Mouse (Mus musculus): ENCODE data around the gene Smc6. TPM values are rescaled to one million over a fixed set of nuclear protein-coding genes. Genes with fewer than 3 reads are reported as not detected.
A peak's percentile ranks its signal among the peaks of the same experiment; 100 is the strongest.

Smc6 gene
- total RNA-seq, 4 experiments from 2014 or later = 31.8 to 42.7 (median 35.9) TPM

- no peak for DNase-seq (ENCODE audit: low spot score)
These were observed 15.9 kb downstream of the Smc6 start for GRCm38 (mm10) chr12:11281584-11281983.

- no peak for DNase-seq (ENCODE audit: low spot score)
These were observed 20.7 kb downstream of the Smc6 start for GRCm38 (mm10) chr12:11286382-11286781.

- DNase-seq (ENCODE audit: low spot score) = no peak
These were observed 35.2 kb downstream of the Smc6 start for GRCm38 (mm10) chr12:11300858-11301257.

DNA sequence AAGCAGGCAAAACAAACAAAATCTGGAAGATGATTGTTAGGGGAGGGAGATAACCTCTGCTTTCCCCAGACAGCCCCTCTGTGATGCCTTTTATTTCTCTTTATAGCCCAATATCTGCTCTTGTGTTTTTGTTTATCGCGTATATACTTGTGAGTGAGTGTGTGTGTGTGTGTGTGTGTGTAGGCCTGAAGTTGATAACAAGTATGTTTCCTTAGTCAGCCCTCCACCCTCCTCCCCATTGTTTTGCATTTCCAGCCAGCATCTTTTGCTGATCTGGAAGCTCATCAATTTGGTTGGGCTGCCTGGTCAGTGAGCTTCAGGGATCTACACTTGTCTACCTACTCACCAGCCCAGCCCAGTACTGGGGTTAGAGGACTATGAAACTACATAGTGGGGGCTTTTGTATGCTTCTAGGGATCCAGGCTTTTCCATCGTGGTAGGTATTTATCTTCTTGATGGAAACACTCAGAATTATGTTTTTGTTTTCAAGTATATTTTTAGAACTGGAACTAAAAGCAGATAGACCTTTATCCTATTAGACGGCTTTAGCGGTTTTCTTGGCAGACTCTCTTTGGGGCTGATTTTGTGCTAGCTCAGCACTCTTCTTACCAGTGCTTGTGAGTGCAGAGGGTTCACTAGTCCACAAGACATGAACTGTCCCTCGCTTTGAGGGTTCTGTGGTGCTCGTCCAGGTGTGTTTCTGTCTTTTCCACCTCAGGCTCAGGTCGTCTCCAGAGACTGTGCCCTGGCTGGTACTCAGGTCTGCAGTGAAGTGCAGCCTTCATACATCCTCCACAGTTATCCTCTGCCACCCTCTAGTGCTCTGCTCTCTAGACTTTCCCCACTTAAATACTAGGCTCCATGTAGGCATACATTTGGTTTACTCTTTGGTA is 41.3 kb downstream of the Smc6 start:
- DNase-seq (ENCODE audit: low spot score) = no peak

DNA sequence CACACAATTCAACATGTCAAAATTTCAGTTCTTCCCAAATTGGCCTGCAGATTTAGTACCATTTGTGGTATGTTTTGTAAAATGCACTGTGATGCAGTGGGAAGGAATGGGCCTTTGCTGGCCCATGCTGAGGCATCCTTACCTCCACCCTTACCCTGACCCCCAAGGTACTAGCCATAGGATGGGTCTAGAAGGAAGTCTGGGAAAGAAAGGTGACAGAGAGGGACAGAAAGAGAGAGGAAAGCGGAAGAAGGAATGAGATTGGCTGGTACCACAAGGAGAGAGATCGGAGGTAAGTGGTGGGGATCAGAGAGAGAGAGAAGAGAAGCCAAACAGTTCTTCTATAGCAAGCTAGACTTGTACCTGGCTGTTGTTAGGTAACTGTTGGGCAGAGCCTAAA is 45.4 kb downstream of the Smc6 start:
- no peak for DNase-seq (ENCODE audit: low spot score)

- DNase-seq (ENCODE audit: low spot score) = no peak
These were observed 48.2 kb downstream of the Smc6 start for GRCm38 (mm10) chr12:11313840-11314239.

GRCm38 (mm10) chr12:11317671-11318070 is 52.0 kb downstream of the Smc6 start:
- DNase-seq (ENCODE audit: low spot score) = no peak

DNA sequence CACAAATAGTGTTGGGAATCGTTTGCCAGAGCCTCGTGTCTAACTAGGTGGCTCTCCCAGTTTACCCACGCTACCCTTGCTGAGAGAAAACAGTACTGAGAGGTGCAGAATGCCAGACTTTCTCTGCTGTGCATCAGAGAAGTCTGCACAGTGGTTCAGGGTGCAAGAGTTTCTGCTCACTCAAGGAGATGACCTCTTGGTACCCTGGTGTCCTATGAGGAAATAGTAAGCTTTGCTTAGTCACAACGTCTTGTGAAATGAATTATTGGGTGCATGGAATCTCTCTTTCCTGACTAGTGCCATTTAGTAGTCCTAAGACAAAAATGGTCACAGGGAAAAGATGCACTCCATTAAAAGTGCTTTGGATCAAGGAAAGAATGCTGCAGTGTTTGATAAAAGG is 58.8 kb downstream of the Smc6 start:
- no peak for DNase-seq (ENCODE audit: low spot score)

DNA sequence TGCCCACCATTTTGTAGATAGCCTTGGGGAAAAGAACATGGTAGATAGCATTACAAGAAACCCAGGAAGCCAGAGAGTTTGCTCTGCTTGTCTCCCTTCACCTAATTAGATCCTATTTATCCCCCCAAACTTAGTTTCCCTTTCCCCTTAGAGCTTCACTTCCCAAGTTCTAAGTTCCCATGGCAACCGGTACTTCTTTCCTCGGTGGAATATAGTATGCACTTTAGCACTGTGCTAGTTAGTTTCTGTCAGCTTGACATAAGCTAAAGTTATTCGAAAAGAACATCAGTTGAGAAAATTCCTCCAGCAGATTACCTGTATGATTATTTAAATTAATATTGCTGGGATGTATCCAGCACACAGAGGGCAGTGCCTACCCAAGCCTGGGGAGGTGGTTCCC is 60.8 kb downstream of the Smc6 start:
- DNase-seq (ENCODE audit: low spot score) = no peak

- DNase-seq (ENCODE audit: low spot score) = peak; percentile 41
These were observed 71.2 kb downstream of the Smc6 start for GRCm38 (mm10) chr12:11336845-11337244.

DNA sequence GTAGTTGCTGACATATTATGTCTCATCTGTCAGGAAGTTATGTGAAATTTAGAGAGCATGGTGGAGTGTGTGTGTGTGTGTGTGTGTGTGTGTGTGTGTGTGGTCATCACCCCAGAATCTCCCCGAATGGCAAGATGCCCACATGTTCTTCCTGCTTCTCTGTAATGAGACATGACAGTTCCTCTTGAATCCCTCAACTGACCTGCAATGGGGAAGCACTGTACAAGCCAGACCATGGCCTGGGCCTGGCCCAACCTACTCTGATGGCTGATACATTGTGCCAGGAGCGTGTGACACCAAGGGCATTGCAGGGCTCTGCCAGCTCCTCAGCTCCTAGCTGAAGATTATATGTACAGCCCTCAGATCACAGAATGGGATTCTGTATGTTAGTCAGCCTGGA is 72.6 kb downstream of the Smc6 start:
- DNase-seq (ENCODE audit: low spot score) = peak; percentile 11

DNA sequence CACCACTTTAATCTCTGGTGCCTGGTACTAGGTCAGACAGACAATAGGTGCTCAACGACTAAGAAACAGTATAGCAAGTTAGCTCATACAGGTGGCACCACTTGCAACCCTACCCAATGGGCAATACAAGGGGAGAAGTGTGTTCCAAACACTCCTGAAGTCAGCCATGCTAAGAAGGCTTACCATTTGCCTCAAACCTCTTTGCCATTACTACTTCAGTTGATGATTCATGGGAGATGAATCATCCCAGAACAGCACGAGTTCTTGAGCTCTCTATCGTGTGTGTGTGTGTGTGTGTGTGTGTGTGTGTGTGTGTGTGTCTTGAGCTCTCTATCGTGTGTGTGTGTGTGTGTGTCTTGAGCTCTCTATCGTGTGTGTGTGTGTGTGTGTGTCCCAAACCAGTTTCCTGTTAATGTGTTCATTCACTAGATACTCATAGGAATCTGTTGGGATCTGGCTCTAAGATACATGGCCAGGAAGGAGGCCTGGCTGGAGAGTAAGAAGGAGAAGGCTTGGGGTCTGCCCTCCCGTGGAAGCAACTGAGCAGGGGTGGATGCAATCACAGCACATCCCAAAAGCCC is 76.4 kb downstream of the Smc6 start:
- no peak for DNase-seq (ENCODE audit: low spot score)

DNA sequence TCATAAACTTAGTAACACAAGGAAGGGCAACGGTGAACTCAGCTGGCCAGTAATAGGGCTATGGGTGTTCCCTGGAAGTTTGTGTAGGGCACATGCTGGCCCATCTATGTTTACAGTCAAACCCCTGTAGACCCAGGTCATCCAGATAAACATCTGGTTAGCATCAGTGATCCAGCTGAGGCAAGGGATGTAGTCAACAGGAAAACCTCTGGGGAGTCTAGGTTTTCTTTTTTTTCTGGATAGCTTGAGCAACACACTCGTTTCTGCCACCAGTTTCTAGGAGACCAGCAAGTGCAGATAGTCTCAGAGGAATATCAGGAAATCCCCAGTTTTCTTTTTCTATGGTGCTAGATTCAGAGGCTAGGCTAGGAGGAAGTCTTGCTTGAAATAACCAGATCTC is 80.3 kb downstream of the Smc6 start:
- DNase-seq (ENCODE audit: low spot score) = peak; percentile 16

GRCm38 (mm10) chr12:11348423-11348822 is 82.7 kb downstream of the Smc6 start:
- no peak for DNase-seq (ENCODE audit: low spot score)

DNA sequence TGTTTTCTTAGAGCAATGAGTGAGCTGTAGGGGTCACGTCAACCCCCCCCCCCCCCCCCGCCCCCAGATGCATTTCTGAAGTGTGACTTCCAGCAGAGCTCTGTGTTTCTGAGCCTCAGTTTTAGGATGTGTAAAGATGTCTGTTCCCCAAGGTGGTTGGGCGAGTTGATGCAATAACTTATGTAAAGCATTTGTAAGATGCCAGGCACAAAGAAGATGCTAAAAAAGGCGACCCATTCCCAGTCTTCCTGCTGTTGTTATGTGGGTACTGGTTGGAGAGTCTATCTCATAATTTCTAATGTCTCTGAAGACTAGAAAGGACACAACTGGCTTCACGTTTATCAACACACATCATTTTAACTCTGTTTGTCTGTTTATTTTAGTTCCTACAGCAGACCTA is 84.2 kb downstream of the Smc6 start:
- no peak for DNase-seq (ENCODE audit: low spot score)

GRCm38 (mm10) chr12:11350895-11351294 is 85.2 kb downstream of the Smc6 start:
- DNase-seq (ENCODE audit: low spot score) = peak; percentile 26

GRCm38 (mm10) chr12:11362435-11362834 is 96.7 kb downstream of the Smc6 start:
- no peak for DNase-seq (ENCODE audit: low spot score)

DNA sequence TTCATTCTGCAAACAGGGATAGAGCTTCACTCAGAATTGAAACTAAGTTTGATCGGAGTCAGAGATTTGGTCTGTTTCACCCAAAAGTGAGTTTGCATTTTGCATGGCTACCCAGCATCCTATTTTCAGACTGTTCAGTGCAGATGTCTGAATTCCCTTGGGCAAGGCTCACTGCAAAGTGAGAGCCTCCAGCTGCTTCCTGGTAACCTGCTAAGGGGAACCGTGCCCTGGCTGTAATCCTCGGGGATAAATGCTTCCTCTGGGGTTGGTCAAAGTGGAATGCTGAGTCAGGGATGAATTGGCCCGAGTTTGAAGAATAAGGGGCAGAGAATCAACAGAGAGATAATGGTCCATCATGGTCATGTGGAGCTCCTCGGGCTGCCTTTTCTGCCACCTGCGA is 99.2 kb downstream of the Smc6 start:
- no peak for DNase-seq (ENCODE audit: low spot score)

DNA sequence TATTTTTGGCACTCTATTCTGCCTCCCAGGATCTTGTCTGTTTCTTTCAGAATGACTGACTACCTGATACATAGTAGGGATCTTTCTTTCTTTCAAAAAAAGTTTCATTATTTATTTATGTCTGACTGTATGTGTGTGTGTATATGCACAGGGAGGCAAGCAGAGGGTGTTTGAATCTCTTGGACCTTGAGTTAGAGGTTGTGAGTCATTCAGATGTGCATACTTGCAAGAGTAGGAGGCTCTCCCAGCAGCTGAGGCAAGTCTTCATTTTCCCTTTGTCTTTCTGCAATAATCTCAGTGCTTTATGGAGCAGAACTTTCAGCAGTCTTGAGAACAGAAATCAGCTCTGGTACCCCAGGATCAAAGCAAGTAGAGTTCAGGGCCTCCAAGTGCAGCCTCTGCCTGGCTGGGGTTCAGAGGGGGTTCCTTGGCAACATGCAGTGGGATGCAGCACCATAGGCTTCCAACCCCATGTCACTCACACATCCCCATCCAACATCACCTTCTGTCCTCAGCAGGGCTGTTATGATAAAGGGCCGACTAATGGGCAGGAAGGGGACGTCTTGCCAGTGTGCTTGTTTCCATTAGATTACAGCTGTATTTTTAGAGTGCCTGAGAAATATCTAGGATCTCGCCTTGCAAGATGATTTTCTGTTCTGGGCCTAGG is 101.5 kb downstream of the Smc6 start:
- DNase-seq (ENCODE audit: low spot score) = no peak
